Mouse (Mus musculus): Measurements from ENCODE around the gene Blmh. TPM values are rescaled to one million over a fixed set of nuclear protein-coding genes. Genes with fewer than 3 reads are reported as not detected.

Gene Blmh
- polyA plus RNA-seq, 1 experiment from 2014 or later, result 119 TPM

DNA sequence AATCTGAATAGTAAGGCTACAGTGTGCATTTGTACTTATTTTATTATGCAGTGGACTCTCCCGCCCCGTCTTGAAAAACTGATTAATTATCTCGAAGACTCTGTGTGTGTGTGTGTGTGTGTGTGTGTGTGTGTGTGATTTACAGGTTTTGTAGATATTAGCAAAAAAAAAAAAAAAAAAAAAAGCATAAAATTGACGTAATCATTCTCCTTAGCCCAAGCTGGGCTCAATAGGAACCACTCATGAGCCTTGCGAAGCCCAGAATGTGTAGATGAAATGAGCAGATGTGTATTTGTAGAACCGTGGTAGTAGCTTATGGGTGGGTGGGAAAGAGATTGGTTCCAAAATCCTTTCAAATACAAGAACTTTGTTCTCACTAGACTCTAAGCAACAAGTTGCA is 20.2 kb downstream of the Blmh start:
- H3K4me1 ChIP-seq (ENCODE audit: control insufficient read depth, insufficient read depth, low read length), result peaks cover 9% of the 10 kb centered on the region
- peak overlapping the region; percentile 80 for H3K27ac ChIP-seq (ENCODE audit: low read length)
- peak overlapping the region; percentile 85 for H3K9ac ChIP-seq (ENCODE audit: low read depth, low read length)
- no peaks in the 10 kb centered on the region for H3K9me3 ChIP-seq (ENCODE audit: control insufficient read depth, low read length)
- H3K27me3 ChIP-seq (replicated peaks; ENCODE audit: control insufficient read depth, insufficient read depth, low read length), result no peaks in the 10 kb centered on the region
- WGBS, result 67% methylated on average over 6 of the region's 6 CpGs
- H3K4me2 ChIP-seq (ENCODE audit: low read depth, low read length), result peak overlapping the region; percentile 89
- H3K36me3 ChIP-seq (ENCODE audit: control insufficient read depth, insufficient read depth, low read length), result no peaks in the 10 kb centered on the region
- H3K4me3 ChIP-seq (ENCODE audit: low read length), result peak overlapping the region; percentile 85
- 0 out of 2 replicates have a peak, but pooled peaks have one; percentile 7 for ATAC-seq

DNA sequence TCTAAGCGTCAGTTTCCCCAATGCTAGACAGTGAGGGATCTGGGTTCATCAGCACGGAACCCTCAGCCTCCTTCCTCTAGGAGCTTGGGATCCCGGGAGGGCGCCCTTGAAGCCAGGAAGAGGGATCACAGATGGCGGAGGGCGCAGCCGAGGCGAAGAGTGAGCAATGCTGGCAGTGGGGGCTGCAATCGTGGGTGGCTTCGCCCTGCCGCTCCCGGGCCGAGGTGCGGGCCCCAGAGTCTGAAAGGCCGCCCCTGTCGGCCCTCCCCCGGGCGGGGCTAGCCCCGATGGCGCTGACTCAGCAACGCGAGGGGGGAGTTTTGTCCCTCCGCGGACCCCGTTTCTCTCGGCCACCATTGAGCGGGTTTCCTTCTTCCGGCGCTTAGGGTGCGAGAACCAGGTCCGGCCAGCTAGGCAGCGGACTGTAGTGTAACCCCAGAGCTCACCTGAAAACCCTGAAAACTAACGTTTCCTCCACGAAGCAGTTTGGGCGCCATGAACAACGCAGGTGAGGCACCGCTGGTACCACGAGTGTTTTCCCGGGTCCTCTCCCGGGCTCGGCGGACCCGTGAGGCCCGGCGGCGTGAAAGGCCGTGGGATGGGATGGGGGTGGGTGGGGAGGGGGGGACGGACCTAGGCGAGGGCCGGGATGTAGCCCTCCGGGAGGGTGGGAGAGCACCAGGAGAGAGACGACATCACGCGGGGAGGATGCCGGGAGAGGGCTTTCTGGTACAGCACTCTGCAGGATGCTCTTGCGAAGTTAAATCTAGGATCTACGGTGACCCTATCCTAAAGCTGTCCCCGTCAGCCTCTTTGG is 21.0 kb downstream of the Blmh start:
- H3K4me1 ChIP-seq (ENCODE audit: control insufficient read depth, insufficient read depth, low read length), result peaks cover 9% of the 10 kb centered on the region
- peak overlapping the region; percentile 89 for H3K4me2 ChIP-seq (ENCODE audit: low read depth, low read length)
- under 1% methylated on average over 58 of the region's 58 CpGs for WGBS
- peak overlapping the region; percentile 85 for H3K4me3 ChIP-seq (ENCODE audit: low read length)
- no peaks in the 10 kb centered on the region for H3K36me3 ChIP-seq (ENCODE audit: control insufficient read depth, insufficient read depth, low read length)
- H3K9ac ChIP-seq (ENCODE audit: low read depth, low read length), result peak overlapping the region; percentile 85
- H3K27me3 ChIP-seq (replicated peaks; ENCODE audit: control insufficient read depth, insufficient read depth, low read length), result no peaks in the 10 kb centered on the region
- peak overlapping the region; percentile 80 for H3K27ac ChIP-seq (ENCODE audit: low read length)
- no peaks in the 10 kb centered on the region for H3K9me3 ChIP-seq (ENCODE audit: control insufficient read depth, low read length)
- ATAC-seq, result peak; percentile 97

DNA sequence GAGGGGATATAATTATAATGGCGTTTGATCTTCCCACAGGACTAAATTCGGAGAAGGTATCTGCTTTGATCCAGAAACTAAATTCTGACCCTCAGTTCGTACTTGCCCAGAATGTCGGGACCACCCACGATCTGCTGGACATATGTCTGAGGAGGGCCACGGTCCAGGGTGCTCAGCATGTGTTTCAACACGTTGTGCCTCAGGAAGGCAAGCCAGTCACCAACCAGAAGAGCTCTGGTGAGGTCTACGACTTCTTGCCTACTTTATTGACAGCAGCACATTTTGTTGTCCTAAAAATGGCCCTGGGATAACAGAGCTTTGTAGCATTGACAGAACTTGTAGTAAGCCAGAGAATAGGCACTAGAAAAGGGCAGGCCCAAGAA is 21.6 kb downstream of the Blmh start:
- Histone ChIP-seq H3K36me3 (ENCODE audit: control insufficient read depth, insufficient read depth, low read length) (0 out of 2 replicates have a peak, but pooled peaks cover under 1% of the 10 kb centered on the region), H3K4me3 (ENCODE audit: low read length) (peak overlapping the region; percentile 85), H3K9ac (ENCODE audit: low read depth, low read length) (peak overlapping the region; percentile 85), H3K4me1 (ENCODE audit: control insufficient read depth, insufficient read depth, low read length) (peaks cover 9% of the 10 kb centered on the region), H3K4me2 (ENCODE audit: low read depth, low read length) (peak overlapping the region; percentile 89), H3K9me3 (ENCODE audit: control insufficient read depth, low read length) (no peaks in the 10 kb centered on the region), H3K27me3 (replicated peaks; ENCODE audit: control insufficient read depth, insufficient read depth, low read length) (no peaks in the 10 kb centered on the region), H3K27ac (ENCODE audit: low read length) (no peak overlapping the region; the same call in 1 of the 2 replicates)
- 0 out of 2 replicates have a peak, but pooled peaks have one; percentile 17 for ATAC-seq
- WGBS, result 3% methylated on average over 8 of the region's 8 CpGs

DNA sequence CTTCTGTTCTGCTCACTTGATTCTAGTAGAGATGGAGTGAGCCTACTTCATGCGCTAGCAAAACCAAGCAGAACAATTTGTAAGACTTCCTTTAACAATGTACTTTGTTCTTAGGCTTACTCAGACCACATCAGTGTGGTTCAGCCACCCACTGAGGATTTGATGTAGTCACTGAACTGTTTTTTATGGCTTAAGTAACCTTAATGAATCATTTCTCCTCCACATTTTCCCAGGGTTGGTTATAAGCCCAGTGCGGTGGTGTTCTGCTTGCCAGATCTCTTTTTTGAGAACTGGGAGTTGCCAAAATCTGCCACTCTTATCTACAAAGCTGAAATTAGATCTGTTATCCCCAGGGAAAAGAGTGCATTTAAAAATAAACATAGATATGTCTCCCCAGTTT is 28.9 kb downstream of the Blmh start:
- H3K36me3 ChIP-seq (ENCODE audit: control insufficient read depth, insufficient read depth, low read length), result peaks cover 15% of the 10 kb centered on the region
- no peaks in the 10 kb centered on the region for H3K27me3 ChIP-seq (replicated peaks; ENCODE audit: control insufficient read depth, insufficient read depth, low read length)
- no peak overlapping the region for H3K4me2 ChIP-seq (ENCODE audit: low read depth, low read length)
- H3K9ac ChIP-seq (ENCODE audit: low read depth, low read length), result no peak overlapping the region
- no peaks in the 10 kb centered on the region for H3K9me3 ChIP-seq (ENCODE audit: control insufficient read depth, low read length)
- no peak for ATAC-seq
- H3K27ac ChIP-seq (ENCODE audit: low read length), result no peak overlapping the region
- no peaks in the 10 kb centered on the region for H3K4me1 ChIP-seq (ENCODE audit: control insufficient read depth, insufficient read depth, low read length)
- H3K4me3 ChIP-seq (ENCODE audit: low read length), result no peak overlapping the region
- 89% methylated on average over 2 of the region's 2 CpGs for WGBS

DNA sequence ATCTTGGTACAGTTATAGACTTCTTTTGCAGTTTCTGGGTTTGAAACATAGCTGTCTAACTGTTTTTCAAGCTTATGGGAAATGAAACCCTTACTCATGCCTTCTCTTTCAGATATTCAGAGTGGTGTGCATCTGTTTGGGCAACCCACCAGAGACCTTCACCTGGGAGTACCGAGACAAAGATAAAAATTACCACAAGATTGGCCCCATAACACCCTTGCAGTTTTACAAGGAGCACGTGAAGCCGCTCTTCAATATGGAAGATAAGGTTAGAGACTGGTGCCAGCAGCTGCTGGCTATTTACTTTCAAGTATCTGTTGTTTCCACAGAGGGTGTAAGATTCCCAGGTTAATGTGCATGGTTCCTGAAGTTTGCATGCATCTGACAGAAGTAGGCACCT is 41.1 kb downstream of the Blmh start:
- Histone ChIP-seq H3K4me2 (ENCODE audit: low read depth, low read length) (no peak overlapping the region), H3K4me3 (ENCODE audit: low read length) (no peak overlapping the region), H3K27me3 (replicated peaks; ENCODE audit: control insufficient read depth, insufficient read depth, low read length) (no peaks in the 10 kb centered on the region), H3K9ac (ENCODE audit: low read depth, low read length) (no peak overlapping the region), H3K9me3 (ENCODE audit: control insufficient read depth, low read length) (no peaks in the 10 kb centered on the region), H3K4me1 (ENCODE audit: control insufficient read depth, insufficient read depth, low read length) (no peaks in the 10 kb centered on the region), H3K36me3 (ENCODE audit: control insufficient read depth, insufficient read depth, low read length) (peaks cover 20% of the 10 kb centered on the region; the same call in 1 of the 2 replicates), H3K27ac (ENCODE audit: low read length) (no peak overlapping the region)
- ATAC-seq, result no peak
- WGBS, result 95% methylated on average over 3 of the region's 3 CpGs

DNA sequence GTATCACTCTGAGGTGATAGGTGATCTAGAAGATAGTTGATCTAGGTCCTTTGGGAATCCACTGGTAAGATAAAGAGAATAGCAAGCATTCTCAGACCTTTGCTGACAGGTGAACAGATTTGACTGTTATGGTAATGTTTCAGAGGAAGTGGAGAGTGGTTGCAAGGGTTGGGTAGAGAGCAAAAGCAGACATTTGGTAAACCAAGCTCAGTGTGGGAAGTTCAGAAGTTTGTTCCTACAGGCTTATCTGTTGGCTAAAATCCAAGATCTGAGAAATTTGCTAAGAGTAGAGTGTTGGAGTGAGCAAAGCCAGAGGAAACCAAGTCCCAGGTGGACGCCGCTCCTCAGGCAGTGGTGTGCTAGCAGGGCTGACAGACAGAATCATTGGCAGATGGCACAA is 45.7 kb downstream of the Blmh start:
- 81% methylated on average over 2 of the region's 2 CpGs for WGBS
- no peak overlapping the region for H3K27ac ChIP-seq (ENCODE audit: low read length)
- no peak overlapping the region for H3K9ac ChIP-seq (ENCODE audit: low read depth, low read length)
- H3K4me1 ChIP-seq (ENCODE audit: control insufficient read depth, insufficient read depth, low read length), result no peaks in the 10 kb centered on the region
- H3K4me3 ChIP-seq (ENCODE audit: low read length), result no peak overlapping the region
- peaks cover 23% of the 10 kb centered on the region for H3K36me3 ChIP-seq (ENCODE audit: control insufficient read depth, insufficient read depth, low read length)
- no peaks in the 10 kb centered on the region for H3K9me3 ChIP-seq (ENCODE audit: control insufficient read depth, low read length)
- no peak for ATAC-seq
- H3K4me2 ChIP-seq (ENCODE audit: low read depth, low read length), result no peak overlapping the region
- H3K27me3 ChIP-seq (replicated peaks; ENCODE audit: control insufficient read depth, insufficient read depth, low read length), result no peaks in the 10 kb centered on the region

DNA sequence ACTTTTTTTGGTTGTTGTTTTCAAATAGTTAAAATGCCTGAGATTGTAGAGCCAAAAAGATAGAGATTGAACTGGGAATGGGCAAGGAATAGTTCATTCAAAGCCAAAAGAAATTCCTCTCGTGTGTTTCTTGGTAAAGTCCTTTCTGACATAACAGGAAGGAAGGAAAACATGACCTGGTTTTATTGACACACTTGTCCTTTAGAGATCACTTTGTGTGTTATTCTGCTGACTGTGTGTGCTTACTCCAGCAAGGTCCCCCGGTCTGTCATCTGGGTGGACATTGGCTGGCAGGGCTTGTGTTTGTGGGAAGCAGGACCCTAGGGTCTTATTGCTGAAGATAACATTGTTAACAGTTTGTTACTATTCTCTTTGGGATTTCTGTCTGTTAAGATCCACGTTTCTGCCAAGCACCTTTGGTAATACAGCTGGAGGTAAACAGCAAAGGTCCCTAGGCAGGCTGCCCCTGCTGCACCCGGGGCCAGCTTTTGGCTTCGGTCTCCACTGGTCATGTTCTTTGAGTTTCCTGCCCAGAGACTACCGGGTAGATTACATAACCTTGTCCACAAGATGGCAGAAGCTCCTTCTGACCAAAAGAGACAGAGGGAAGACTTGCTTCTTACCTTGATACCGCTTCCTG is 50.2 kb downstream of the Blmh start:
- H3K27me3 ChIP-seq (replicated peaks; ENCODE audit: control insufficient read depth, insufficient read depth, low read length), result no peaks in the 10 kb centered on the region
- no peak overlapping the region for H3K9ac ChIP-seq (ENCODE audit: low read depth, low read length)
- H3K4me3 ChIP-seq (ENCODE audit: low read length), result no peak overlapping the region
- whole genome bisulfite sequencing, result 85% methylated on average over 7 of the region's 7 CpGs
- H3K4me2 ChIP-seq (ENCODE audit: low read depth, low read length), result no peak overlapping the region
- H3K36me3 ChIP-seq (ENCODE audit: control insufficient read depth, insufficient read depth, low read length), result peaks cover 15% of the 10 kb centered on the region
- H3K9me3 ChIP-seq (ENCODE audit: control insufficient read depth, low read length), result no peaks in the 10 kb centered on the region
- H3K27ac ChIP-seq (ENCODE audit: low read length), result no peak overlapping the region
- no peaks in the 10 kb centered on the region for H3K4me1 ChIP-seq (ENCODE audit: control insufficient read depth, insufficient read depth, low read length)
- ATAC-seq, result no peak

DNA sequence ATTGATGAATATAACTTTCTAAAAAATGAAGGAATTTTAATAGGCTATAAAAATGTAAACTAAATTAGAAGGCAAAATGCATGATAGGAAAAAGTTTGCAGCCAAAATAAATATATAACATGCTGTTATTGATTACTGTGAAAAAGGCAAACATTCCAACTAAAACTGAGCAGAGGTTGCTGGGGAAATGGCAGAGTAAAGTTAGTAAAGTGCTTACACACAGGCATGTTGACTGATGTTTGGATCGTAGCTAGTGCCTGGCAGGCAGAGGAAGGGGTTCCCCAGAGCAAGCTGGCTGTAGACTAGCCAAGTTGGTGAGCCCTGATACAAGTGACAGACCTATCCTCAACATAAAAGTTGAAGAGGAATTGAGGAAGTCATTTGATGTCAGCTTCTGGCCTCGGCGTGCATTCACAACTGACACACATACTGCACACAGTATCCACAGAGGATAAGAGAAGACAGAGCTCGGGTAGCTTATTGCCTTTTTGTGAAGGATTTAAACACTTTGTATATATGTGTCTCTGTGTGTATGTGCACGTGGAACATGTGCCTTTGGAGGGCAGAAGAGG is 57.0 kb downstream of the Blmh start:
- 79% methylated on average over 5 of the region's 5 CpGs for WGBS
- Histone ChIP-seq H3K4me2 (ENCODE audit: low read depth, low read length) (no peak overlapping the region), H3K9me3 (ENCODE audit: control insufficient read depth, low read length) (no peaks in the 10 kb centered on the region), H3K4me1 (ENCODE audit: control insufficient read depth, insufficient read depth, low read length) (no peaks in the 10 kb centered on the region), H3K27me3 (replicated peaks; ENCODE audit: control insufficient read depth, insufficient read depth, low read length) (no peaks in the 10 kb centered on the region), H3K9ac (ENCODE audit: low read depth, low read length) (no peak overlapping the region), H3K27ac (ENCODE audit: low read length) (no peak overlapping the region), H3K36me3 (ENCODE audit: control insufficient read depth, insufficient read depth, low read length) (peaks cover 7% of the 10 kb centered on the region), H3K4me3 (ENCODE audit: low read length) (no peak overlapping the region)
- no peak for ATAC-seq

DNA sequence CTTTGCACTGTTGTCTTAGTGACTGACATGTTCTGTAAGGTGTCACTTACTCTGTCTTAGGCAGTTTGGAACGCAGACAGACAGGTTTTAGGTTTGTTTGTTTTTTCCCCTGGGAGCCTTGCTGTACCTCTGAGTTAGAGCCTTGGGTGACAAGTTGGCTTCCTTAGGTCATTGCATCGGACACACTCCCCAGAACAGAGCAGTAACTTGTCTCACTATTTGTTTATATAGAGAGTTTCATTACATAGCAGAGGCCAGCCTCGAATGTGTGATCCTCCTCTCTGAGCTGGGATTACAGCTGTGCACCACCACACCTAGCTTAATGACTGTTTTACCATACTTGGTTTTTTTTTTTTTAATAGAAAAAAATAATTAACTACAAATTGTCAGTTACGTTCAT is 57.8 kb downstream of the Blmh start:
- Histone ChIP-seq H3K27ac (ENCODE audit: low read length) (no peak overlapping the region), H3K27me3 (replicated peaks; ENCODE audit: control insufficient read depth, insufficient read depth, low read length) (no peaks in the 10 kb centered on the region), H3K4me1 (ENCODE audit: control insufficient read depth, insufficient read depth, low read length) (no peaks in the 10 kb centered on the region), H3K9me3 (ENCODE audit: control insufficient read depth, low read length) (no peaks in the 10 kb centered on the region), H3K36me3 (ENCODE audit: control insufficient read depth, insufficient read depth, low read length) (peaks cover 7% of the 10 kb centered on the region), H3K4me2 (ENCODE audit: low read depth, low read length) (no peak overlapping the region), H3K9ac (ENCODE audit: low read depth, low read length) (no peak overlapping the region), H3K4me3 (ENCODE audit: low read length) (no peak overlapping the region)
- no peak for ATAC-seq
- 40% methylated on average over 4 of the region's 4 CpGs for WGBS

Measured in intestine, embryonic 16.5 days (tissue).